Mouse (Mus musculus) forebrain, embryonic 10.5 days (tissue): Measurements from ENCODE around the gene Bad. TPM values are rescaled to one million over a fixed set of nuclear protein-coding genes. Genes with fewer than 3 reads are reported as not detected.

Source experiments
- DNase-seq: peaks from one replicate; pipeline ENCODE4 v3.0.0-alpha.2; 2017; ENCODE audit warnings: low spot score; ENCODE audit errors: extremely low spot score
- H3K27ac ChIP-seq: fragments of 300-500 bp; sonication (generic); 2 replicates; pipeline ENCODE4 v1.5.1; 2016; ENCODE audit warnings: mild to moderate bottlenecking
- H3K27me3 ChIP-seq: fragments of 300-500 bp; sonication (generic); 2 replicates; pipeline ENCODE4 v1.6.1; 2016; ENCODE audit warnings: mild to moderate bottlenecking; ENCODE audit not compliant: poor library complexity, severe bottlenecking
- H3K36me3 ChIP-seq: fragments of 300-500 bp; sonication (generic); replicated peaks from 2 replicates; pipeline ENCODE4 v1.6.1; 2016; ENCODE audit warnings: mild to moderate bottlenecking, moderate library complexity
- H3K4me1 ChIP-seq: fragments of 300-500 bp; sonication (generic); 2 replicates; pipeline ENCODE4 v1.6.1; 2016
- H3K4me3 ChIP-seq: fragments of 300-500 bp; sonication (generic); 2 replicates; pipeline ENCODE4 v1.5.1; 2016; ENCODE audit warnings: mild to moderate bottlenecking, moderate library complexity
- H3K9me3 ChIP-seq: fragments of 300-500 bp; sonication (generic); 2 replicates; pipeline ENCODE4 v1.6.1; 2016; ENCODE audit warnings: mild to moderate bottlenecking, moderate library complexity
- WGBS: fragments of 180-500 bp; shearing (Covaris S2); methylation state at CpG from one replicate; pipeline ENCODE4 v1.1.7; 2016; 5-methylcytosine and 5-hydroxymethylcytosine counted together
- polyA plus RNA-seq: library from polyadenylated mRNA; unstranded; fragments of >200 nt; fragmentation: Nextera tagmentation; extraction: Ambion mirVana; gene quantifications from 2 replicates; pipeline ENCODE4 v1.2.1, GENCODE M21; 2016

Gene Bad
- polyA plus RNA-seq, 1 experiment from 2014 or later: 55.9 TPM

DNA sequence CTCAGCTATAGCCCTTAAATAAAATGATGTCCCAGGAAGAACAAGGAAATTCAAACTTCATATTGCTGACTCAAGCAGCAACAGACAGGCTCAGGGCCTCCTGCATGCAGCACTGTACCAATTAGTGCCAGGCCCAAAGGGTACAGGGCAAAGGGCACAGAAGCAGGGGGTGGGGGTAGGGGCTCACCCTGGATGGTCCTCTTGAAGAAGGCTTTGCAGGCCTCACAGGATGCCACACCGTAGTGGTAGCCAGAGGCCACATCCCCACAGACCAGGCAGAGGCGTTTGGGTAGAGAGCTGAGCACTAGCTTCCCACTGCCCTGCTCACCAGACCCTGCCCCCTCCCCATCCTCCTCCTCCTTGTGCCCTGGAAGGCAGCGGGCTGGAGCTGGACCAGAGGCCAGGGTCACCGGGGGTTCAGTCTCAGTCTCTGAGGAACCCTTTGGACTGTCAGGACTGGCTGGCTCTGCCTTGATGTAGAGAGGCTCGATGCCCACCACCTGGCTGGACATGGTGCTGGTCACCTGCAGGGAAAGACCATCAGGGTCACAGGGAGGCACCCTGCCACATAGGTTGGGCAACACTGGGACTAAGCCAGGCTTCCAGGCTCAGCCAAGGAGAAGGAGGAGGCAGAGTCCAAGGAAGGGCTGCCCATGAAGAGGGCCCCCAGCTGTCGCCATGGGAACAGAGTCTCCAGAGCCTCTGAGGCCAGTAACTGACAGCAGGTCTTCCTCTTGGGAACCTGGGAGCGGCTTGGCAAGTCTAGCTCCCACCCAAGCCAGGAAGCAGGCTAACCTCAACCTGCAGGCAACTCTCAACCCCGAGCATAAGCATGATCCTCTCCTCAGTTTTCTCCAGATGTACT lies 21.6 kb upstream of the Bad start:
- H3K4me1 ChIP-seq: peaks cover 34% of the 10 kb centered on the region
- peaks cover 3% of the 10 kb centered on the region; the same call in 1 of the 2 replicates for H3K36me3 ChIP-seq
- H3K27me3 ChIP-seq: peaks cover 31% of the 10 kb centered on the region
- peak; percentile 46 for DNase-seq
- H3K9me3 ChIP-seq: no peaks in the 10 kb centered on the region
- 46% methylated on average over 8 of the region's 8 CpGs for WGBS
- H3K27ac ChIP-seq: peak overlapping the region; percentile 94
- peak overlapping the region; percentile 81 for H3K4me3 ChIP-seq

DNA sequence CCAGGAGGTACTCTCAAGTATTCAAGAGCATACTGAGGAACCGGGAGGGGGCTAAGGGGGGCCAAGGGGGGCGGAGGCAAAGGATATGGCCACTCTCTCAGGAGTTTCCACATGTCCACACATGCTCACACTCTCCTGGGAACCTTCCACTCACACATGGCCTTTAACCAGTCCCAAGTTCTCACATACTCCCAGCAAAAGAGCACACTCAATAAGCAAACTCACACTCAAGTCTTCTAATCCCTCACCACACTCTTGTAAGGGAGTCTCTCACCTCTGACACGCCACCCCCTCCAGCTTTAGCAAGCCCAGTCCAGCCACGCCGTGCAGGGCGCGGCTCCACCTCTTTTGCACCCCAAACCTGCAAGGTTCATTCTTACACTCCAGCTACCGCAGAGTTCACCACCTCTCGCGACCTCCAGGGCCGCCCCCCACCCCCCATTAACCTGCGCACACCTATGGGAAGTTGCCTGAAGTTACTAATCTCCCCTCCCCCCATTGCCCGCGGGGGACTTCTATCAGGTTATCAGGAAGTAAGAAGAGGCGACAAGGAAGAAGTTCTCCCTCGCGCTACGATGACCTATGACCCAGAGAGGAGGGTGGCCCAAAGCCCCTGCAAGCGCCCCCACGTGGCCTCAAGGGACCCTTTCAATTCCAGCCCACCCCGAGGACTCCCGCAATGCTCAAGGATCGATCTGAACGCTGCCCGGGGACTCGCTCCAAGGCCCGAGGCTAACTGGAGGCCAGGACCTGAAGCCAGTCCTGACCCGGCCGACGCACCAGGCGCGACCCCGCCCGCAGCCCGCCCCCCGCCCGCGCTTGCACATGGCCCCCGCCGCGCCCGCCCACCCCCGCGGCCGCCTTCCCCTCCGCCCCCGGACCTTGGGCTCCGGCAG lies 20.7 kb upstream of the Bad start:
- H3K27ac ChIP-seq: peak overlapping the region; percentile 94
- 0 out of 2 replicates have a peak, but pooled peaks cover under 1% of the 10 kb centered on the region for H3K9me3 ChIP-seq
- H3K27me3 ChIP-seq: peaks cover 40% of the 10 kb centered on the region
- peak overlapping the region; percentile 81 for H3K4me3 ChIP-seq
- WGBS: 2% methylated on average over 46 of the region's 48 CpGs
- peak; percentile 56 for DNase-seq
- H3K4me1 ChIP-seq: peaks cover 43% of the 10 kb centered on the region
- H3K36me3 ChIP-seq: peaks cover 3% of the 10 kb centered on the region; the same call in 1 of the 2 replicates

DNA sequence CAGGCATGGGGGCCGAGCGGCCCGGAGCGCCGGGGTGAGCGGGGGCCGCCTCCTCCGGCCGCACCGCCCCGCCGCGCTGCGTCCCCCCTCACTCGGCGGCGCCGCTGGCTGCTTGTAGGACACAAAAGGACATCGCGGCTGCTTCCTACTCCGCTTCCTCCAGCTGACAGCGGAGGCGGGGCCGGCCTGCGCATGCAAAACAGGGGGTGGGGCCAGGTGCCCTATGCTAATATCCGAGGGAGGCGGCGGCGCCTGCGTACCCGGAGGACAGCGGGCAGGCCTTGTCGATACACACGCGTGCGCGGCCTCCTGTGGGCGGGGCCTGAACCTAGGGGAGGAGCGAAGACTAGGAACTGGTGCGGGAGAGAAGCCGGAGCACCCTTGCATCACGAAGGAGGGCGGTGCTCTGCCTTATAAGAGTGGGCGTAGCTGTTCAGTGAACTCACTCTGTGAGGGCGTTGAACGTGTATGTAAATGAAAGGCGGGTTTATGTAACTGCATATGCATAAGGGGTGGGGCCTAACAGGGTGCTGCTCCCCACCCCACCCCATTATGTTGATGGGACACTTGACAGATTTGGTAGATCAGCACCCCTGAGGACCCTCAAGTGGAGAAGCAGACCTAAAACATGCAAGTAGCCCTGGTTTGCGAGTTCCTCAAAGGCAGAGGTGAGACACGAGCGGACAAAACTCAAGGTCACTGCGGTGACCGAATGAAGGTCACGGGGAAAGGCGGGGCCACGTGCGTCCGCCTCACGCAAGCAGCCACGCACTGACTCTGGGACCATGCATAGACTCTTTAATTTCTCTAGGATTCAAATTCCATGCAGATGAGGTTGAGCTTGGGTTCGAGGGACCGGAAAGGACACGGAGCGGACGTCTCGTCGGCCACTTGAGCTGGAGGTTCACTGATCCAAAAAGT lies 19.8 kb upstream of the Bad start, which contains the start of gene Esrra:
TSS of gene Esrra (minus strand) at position 167 of the 921 bp plus-strand sequence.
- Histone ChIP-seq H3K27ac (peak within 1 kb of the TSS; percentile 94), H3K4me1 (peaks cover 49% of the 10 kb centered on the region), H3K4me3 (peak within 1 kb of the TSS; percentile 81), H3K36me3 (peaks cover 3% of the 10 kb centered on the region; the same call in 1 of the 2 replicates), H3K27me3 (peaks cover 49% of the 10 kb centered on the region), H3K9me3 (0 out of 2 replicates have a peak, but pooled peaks cover 3% of the 10 kb centered on the region)
- DNase-seq: peak; percentile 100
- 1% methylated on average over 66 of the region's 66 CpGs for WGBS

DNA sequence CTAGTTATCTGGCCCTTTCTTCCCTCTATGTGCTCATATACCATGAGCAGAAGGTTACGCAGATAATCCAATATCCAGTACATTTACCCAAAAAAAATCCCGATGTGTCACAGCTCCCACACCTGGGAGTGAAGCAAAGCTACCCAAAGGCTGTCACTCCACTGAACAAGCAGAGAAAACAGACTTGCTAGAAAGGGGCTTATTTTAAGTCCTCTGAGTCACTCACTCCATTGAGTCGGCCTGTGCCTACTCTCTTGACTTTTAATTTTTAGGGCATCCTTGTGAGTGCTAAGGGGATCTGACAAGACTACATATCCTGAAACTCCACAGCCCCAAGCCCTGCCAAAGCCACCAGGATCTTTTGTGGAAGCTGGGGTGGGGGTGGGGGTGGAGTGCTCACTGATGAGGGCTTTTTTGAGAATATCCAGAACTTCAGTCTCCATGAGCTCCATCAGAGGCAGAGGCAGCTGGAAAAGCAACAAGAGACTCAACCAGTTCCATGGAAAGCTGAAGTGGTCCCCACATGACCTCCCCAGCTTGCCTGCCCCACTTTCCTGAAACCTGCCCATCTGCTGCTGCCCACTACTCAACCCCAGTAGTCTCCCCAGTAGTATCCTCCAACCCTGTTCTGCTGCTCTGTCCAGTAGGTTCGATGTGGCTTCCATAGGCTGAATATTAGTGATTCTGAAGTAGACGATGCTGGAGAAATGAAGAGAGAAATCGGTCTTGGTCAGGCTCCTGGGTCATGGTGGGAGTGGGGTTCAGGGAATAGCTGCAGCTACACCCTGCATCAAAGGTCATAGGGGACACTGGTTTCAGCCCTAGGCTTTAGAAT lies 18.5 kb upstream of the Bad start:
- H3K36me3 ChIP-seq: peaks cover 2% of the 10 kb centered on the region; the same call in 1 of the 2 replicates
- 0 out of 2 replicates have a peak, but pooled peaks cover 3% of the 10 kb centered on the region for H3K9me3 ChIP-seq
- H3K27ac ChIP-seq: no peak overlapping the region
- WGBS: 59% methylated on average over 6 of the region's 6 CpGs
- peaks cover 61% of the 10 kb centered on the region for H3K27me3 ChIP-seq
- H3K4me3 ChIP-seq: peak overlapping the region; percentile 81; the same call in 1 of the 2 replicates
- H3K4me1 ChIP-seq: peaks cover 59% of the 10 kb centered on the region
- DNase-seq: no peak

DNA sequence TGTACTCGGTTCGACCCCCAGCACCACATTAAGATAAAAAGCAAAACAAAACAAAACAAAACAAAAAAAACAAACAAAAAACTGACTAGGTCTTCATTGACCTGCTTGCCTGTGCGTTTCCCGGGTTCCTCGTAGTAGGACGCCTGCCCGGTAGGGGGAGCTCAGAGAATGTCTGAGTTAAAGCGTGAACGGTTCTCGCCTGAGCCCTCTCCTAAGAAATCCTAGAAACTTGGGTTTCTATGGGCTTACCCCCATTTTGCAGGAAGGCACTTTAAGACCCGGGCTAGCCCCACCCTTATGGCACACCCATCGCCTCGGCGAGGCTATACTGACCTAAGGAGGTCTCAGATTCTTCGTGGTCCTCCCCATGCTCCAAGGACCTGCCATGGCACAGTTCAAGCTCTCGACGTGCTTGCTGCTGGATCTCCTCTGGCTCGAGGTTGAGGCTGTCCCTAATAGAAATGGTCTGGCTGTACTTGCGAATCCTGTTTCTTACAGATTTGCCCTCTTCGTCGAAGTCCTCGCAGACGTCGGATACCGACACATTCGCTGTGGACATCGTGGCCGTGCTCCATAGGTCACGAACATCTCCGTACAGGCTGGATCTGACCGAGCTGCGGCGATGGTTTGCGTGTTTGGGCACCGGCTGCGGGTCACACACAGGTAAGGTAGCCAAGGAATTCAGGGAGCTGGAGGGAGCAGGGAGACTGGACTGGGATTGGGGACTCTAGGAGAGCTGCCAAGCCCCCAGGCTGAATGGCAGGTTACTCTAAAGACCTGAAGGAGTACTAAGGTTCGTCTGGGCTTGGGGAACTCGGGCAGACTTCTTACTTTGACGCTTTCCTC lies 17.0 kb upstream of the Bad start:
- peaks cover 77% of the 10 kb centered on the region for H3K27me3 ChIP-seq
- DNase-seq: peak; percentile 74
- 0 out of 2 replicates have a peak, but pooled peaks cover 3% of the 10 kb centered on the region for H3K9me3 ChIP-seq
- H3K27ac ChIP-seq: no peak overlapping the region
- no peaks in the 10 kb centered on the region; the same call in 1 of the 2 replicates for H3K36me3 ChIP-seq
- WGBS: 3% methylated on average over 39 of the region's 39 CpGs
- peak overlapping the region; percentile 27 for H3K4me3 ChIP-seq
- peaks cover 61% of the 10 kb centered on the region for H3K4me1 ChIP-seq

DNA sequence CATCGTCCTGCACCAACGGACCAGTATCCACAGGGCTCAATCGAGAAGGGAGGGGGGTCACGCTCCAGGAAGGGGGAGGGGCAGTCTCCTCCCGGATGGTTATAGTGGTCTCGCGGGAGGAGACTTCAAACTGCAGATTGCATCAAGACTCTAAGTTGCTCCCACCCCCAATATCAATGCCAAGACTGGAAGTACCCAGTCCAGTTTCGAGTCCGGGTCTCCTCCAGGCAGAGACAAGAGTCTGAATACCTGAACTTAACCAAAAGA lies 16.4 kb upstream of the Bad start, which contains the start of gene Catsperz:
TSS of gene Catsperz (minus strand) at position 74 of the 267 bp plus-strand sequence.
- Histone ChIP-seq H3K27me3 (peaks cover 82% of the 10 kb centered on the region), H3K4me3 (peak within 1 kb of the TSS; percentile 27), H3K36me3 (no peaks in the 10 kb centered on the region; the same call in 1 of the 2 replicates), H3K9me3 (0 out of 2 replicates have a peak, but pooled peaks cover 3% of the 10 kb centered on the region), H3K4me1 (peaks cover 55% of the 10 kb centered on the region), H3K27ac (no peak within 1 kb of the TSS)
- no peak for DNase-seq
- WGBS: 7% methylated on average over 9 of the region's 9 CpGs

DNA sequence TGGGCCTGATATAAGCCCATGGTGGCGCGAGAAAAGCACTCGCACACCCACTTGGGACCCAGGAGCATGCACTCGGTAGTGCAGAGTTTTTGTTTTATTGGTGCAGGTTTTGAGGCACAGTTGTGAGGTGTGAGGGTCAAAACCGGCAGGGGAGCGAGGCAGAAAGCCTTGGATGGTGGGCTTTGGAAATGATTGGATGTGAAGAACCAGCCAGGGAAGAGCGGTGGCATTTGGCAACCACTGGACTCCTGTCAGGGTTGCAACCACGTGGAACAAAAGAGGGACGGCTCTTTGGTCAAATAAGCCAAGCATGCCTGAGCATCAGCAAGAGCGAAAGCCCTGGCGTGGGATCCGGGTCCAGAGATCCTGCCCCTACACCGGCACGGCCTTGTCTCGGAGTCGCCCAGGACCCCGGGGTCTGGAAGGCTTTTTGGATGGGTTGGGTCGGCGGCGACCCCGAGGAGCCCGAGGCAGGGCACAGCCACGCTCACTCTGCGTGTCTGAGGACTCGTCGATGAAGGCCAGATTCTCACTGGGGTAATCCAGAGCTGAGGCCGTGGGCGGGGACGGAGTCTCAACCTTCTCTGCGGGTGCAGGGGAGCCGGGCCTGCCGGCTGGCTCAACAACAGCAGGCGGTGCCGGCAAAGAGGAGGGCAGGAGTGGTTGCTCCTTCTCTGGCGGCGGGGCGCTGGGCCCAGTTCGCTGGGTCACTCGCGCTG lies 15.9 kb upstream of the Bad start:
- 3% methylated on average over 40 of the region's 40 CpGs for WGBS
- Histone ChIP-seq H3K27me3 (peaks cover 87% of the 10 kb centered on the region), H3K27ac (no peak overlapping the region), H3K4me1 (peaks cover 50% of the 10 kb centered on the region), H3K36me3 (no peaks in the 10 kb centered on the region), H3K4me3 (peak overlapping the region; percentile 27; the same call in 1 of the 2 replicates), H3K9me3 (0 out of 2 replicates have a peak, but pooled peaks cover 3% of the 10 kb centered on the region)
- DNase-seq: no peak

DNA sequence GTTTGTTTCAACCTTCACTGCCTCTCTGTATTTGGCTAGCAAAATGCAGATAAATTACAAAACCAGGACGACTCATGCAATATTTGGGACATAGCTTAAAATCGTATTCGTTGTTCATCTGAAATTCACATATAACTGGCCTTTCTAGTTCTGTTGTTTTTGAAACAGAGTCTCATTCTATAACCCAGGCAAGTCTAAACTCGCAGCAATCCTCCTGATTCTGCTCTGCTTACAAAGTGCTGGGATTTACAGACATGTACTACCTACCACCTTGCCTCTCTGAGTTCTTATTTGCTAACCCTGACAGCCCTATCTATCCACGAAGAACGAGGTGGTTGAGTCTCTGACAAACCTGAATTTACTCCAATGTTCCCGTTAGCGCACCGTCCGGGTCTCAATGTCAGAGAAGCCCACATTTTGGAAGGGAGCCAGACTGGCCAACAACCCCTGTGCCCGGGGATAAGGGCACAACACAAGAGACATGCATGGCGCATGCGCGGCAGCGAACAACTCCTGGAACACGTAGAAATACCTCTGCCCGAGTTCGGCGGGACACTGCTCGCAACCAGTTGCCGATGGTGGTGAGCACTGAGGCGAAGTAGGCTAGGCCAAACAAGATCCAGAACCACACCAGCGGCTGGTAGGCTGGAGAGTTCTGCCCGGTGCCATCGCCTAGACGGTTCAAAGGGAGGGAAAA lies 15.0 kb upstream of the Bad start:
- Histone ChIP-seq H3K27me3 (peaks cover 97% of the 10 kb centered on the region), H3K27ac (no peak overlapping the region), H3K36me3 (no peaks in the 10 kb centered on the region), H3K9me3 (0 out of 2 replicates have a peak, but pooled peaks cover 3% of the 10 kb centered on the region), H3K4me3 (peak overlapping the region; percentile 43), H3K4me1 (peaks cover 47% of the 10 kb centered on the region)
- 10% methylated on average over 26 of the region's 26 CpGs for WGBS
- no peak for DNase-seq

DNA sequence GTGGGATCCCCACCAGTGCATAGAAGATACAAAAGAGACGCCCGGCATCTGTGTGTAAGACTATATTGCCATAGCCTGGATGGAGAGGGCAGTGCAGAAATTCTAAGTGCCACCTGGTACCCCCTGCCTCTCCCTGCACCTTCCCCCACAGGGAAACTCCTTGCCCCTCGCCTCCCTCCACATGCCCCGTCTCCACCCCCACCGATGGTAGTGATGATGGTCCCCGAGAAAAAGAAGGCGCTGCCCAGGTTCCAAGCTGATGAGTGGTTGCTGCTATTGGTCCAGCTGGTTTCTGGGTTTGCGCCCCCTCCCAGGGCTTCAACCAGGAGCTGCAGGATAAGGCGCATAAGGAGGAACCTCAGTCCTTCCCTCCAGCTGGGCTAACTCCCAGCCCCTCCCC lies 13.6 kb upstream of the Bad start:
- 10% methylated on average over 9 of the region's 9 CpGs for WGBS
- Histone ChIP-seq H3K9me3 (0 out of 2 replicates have a peak, but pooled peaks cover 3% of the 10 kb centered on the region), H3K4me1 (peaks cover 40% of the 10 kb centered on the region), H3K27me3 (peaks cover 100% of the 10 kb centered on the region), H3K4me3 (no peak overlapping the region), H3K27ac (no peak overlapping the region), H3K36me3 (no peaks in the 10 kb centered on the region)
- DNase-seq: no peak
